Mouse (Mus musculus) left cerebral cortex, adult 18-20 months (tissue): ENCODE data around the gene Taok2. TPM values are rescaled to one million over a fixed set of nuclear protein-coding genes. Genes with fewer than 3 reads are reported as not detected.
"Not testable (repeated sequence)": the region's sequence is repeated elsewhere in the genome, so short reads cannot be mapped to it uniquely, and the experiment has no call there.

ENCODE experiments used
- DNase-seq, 2 experiments: peaks; one replicate each; pipeline ENCODE4 v3.0.0; 2021 to 2022; ENCODE audit warnings: low spot score in 2 of 2, mixed read lengths in 1 of 2
- long read RNA-seq, 2 experiments: library from polyadenylated mRNA; stranded (forward); transcript quantifications; one replicate each; pipeline ENCODE4 v2.0.0; 2021
- total RNA-seq, 2 experiments: library from RNA; stranded (reverse); gene quantifications; 2 replicates each; pipeline ENCODE4 v1.2.3; 2021

Taok2 gene
- 100 to 1,000 TPM; 150 to 163 TPM for total RNA-seq
- long read RNA-seq, experiment 1, full-length matches to known transcripts = 18 of 44 reads
- long read RNA-seq, experiment 1, partial matches to known transcripts = 13 of 44 reads
- long read RNA-seq, experiment 1, other reads (novel, unspliced or antisense) = 13 of 44 reads
- long read RNA-seq, experiment 2, full-length matches to known transcripts = 10 of 23 reads
- long read RNA-seq, experiment 2, partial matches to known transcripts = 8 of 23 reads
- long read RNA-seq, experiment 2, other reads (novel, unspliced or antisense) = 5 of 23 reads

DNA sequence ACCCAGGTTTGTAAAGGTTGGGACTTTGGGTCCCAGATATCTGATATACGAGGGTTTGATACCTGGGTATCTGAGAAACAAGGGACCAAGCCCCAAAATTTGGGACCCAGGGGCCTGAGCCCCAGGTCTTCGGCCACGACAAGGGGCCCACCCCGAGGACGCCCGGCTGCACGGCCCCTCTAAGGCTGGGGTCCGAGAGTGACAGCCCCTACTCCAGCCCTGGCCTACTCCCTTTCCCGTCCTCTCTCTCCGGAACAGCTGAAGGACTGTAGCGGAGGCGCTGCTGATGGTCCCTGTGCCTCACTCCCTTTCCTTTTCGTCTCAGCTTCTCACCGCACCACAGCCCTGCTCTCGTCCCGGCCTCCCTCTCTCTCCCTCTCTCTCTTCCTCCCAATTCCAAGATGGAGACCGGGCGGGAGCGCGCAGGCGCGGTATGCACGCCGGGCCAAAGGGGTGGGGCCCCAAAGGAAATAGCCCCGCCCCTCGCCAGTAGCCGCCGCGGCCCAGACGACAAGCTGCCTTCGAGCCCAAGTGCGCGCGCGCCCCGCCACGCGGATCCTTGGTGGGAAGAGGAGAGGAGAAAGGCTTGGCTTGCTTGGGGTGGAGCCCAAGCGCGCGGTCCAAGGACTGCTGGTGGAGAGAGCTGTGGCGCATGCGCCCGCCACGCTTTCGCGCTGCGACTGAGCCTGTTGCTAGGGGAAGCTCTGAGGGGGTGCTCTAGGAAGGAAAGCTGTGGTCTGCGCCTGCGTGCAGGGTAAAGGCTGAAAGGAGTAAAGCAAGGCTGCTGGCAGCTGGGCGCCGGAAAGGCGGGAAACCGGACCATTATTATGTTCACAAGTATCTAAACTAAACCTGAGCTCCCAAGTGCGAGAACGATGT is at the start of gene Taok2:
Taok2 (minus strand) TSS at position 418 of the 879 bp plus-strand sequence.
- DNase-seq = peak; percentile 98 to 99

DNA sequence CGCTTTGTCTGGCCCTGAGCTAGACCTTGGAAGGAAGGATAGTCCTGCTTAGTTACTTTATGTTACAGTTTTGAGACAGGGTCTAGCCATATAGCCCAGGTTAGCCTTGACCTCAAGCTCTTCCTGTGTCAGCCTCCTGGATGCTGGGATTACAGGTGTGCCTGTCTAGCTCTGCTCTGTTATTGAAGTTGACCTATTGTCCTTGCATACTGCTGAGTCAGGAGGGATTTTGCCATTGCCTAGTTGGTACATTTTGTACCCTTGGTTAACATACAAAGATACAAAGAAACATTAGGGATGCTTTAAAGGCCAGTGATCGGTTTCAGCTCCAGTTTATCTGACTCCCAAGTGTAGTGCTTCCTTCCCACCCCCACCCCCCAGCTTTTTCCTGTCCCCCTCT is 48.1 kb upstream of the Taok2 start:
- no peak for DNase-seq

DNA sequence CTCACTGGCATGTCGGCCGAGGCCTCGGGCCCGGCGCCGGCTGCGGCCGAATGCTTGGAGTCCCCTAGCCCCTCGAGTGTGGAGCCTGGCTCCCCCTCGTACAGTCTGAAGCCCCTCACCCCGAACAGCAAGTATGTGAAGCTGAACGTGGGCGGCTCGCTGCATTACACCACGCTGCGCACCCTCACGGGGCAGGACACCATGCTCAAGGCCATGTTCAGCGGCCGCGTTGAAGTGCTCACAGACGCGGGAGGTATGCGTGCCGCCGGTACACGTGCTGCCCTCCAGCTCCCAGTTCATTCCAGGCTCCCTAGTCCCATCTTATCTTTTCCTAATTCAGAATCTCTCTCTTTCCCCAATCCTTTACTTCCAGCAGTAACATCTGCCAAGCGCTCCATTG is 44.5 kb upstream of the Taok2 start:
- no peak for DNase-seq

DNA sequence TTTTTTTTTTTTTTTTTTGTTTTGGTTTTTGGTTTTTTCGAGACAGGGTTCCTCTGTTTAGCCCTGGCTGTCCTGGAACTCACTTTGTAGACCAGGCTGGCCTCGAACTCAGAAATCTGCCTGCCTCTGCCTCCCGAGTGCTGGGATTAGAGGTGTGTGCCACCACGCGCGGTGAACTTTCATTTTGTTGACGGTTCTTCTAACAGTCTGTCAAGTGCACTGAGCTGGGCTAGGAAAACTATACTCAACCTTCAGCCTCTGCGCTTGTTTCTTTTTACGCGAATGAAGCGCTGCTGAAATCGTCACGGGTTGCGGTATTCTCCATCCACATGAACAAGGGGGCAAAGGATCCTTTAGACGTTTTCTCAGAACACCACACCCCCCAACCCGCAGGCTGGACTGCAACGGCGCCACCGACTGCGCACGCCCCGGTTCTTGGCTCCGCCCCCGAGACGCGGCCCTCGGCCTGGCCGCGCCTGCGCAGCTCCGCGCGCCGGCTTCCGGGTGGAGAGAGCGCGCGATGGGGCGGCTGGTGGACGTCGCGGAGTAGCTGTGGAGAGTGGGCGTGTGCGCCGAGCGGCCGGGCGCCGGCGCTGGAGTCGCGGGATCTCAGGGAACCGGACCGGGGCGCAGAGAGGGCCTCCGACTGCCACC is 44.0 kb upstream of the Taok2 start, which contains the start of gene Kctd13:
Kctd13 (plus strand) TSS at position 496 of the 654 bp plus-strand sequence.
- DNase-seq = peak; percentile 90 to 95

DNA sequence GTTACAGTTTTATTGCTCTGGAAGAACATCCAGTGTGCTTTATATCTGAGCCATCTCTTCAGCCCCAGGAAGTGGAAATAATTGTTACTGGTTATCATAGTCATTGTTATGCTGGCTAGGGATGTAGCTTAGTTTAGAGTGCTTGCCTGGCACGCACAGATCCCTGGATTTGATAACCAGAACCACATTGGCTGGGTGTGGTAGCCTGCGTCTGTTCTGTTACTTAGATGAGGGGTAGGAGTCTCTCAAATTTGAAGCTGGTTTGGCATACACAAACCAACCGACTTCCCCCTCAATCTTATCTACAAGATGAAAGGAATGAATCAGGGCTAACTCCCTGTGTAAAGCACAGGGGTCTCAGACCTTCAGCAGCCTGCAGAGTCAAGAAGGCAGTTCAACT is 41.8 kb upstream of the Taok2 start:
- no peak for DNase-seq

DNA sequence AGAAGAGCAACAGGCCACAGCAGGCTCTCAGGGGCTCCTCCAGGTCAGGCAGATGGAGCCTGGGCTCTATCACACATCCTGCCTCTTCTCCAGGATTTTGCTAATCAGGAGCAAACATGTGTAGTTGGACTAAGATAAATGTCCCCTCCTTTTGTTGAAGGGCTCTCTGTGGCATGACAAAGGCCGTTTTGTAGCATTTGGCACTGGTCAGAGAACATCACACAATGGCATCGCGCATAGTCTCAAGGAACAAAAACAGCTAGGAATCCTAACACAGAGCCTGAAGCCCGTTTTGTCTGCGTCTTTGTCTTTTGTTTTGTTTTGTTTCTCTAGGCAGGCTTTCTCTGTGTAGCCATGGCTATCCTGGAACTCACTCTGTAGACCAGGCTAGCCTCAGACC is 39.5 kb upstream of the Taok2 start:
- DNase-seq = no peak

DNA sequence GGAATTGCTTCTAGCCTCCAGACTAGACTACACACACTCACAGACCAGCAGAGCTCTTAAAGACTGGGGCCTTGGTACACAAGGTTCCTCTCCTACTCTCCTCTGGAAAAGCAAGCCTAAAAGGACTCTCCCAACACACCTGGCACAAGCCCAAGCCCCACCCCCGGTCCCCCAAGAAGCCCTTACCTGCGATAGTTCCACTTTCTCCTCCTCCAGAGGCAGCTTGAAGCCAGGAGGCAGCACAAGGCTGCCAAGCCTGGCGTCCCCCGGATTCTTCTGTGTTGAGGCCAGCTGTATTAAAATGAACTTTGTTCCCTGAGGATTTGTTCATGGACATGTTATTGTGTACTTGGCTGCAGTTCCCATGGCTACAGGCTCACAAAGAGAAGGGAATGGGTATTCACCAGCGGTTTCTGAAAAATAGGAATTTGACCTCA is 38.1 kb upstream of the Taok2 start, which contains the start of gene Tmem219:
Tmem219 (minus strand) TSS at position 294 of the 437 bp plus-strand sequence.
- no peak for DNase-seq

DNA sequence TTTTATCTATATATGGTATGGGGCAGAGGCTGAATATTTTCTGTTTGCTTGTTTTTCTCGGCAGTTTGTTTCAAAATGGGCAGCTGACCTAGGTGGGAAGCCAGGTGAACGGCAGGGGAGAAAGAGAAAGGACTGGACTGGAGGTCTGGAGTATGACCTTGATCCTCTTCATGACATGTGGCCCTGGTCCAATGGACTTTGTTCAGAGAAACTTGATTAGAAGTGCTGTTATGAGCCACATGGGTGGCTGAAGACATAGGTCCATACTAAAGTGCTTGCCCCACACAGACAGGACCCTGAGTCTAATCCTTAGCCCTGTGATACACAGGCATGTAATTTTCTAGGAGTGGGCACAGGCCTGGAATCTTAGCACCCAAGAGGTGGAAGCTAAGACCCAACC is 37.1 kb upstream of the Taok2 start:
- no peak for DNase-seq

DNA sequence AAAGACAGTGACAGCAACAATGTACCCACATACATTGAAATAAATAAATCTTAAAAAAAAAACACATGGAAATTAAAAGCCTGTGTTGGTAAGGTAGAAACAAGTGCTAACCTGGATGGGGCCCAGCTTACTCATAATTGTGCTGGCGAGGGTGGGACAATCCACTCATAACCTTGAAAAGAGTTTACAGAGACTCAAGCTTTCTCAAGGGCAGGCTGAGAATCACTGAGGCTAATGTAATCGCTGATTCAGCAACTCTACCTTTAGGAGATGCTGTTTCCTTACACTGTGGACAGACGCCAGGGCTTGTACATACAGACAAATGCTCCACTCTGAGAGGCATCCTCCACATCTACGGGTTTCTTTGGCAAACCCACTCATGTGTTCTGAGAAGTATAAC is 35.5 kb upstream of the Taok2 start:
- DNase-seq = no peak

DNA sequence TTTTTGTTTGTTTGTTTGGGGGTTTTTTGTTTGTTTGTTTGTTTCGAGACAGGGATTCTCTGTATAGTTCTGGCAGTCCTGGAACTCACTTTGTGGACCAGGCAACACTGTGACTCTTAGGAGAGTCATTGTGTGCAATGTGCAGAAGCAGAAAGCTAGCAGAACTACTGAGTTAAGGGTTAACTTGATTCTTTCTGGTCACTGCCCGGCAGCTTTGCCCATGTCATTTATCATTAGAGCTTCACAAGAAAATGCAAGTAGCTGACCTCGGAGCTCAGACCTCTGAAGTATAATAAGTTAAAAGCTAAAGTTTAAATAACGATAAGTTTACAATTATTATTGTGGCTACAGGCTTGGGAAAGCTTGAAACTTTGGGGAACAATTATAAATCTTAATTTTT is 33.9 kb upstream of the Taok2 start:
- not testable (repeated sequence) for DNase-seq

DNA sequence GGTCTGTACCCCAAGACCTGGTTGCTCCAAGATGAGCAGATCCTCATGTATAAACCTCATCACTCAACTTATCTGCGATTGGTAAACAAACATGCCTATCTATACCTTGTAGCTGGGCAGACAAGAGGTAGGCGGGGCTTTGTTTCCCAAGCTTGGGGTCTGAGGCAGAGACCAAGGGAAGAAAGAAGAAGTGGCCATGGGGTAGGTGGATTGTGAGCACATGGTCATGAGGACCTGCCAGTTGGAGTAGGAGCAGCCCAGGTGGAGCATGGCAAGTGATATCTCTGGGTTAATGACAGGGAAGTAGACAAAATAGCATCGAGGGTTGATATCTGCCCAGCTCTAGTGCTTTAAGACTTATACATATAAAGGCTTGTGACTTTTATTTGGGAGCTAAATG is 30.3 kb upstream of the Taok2 start:
- DNase-seq = no peak

DNA sequence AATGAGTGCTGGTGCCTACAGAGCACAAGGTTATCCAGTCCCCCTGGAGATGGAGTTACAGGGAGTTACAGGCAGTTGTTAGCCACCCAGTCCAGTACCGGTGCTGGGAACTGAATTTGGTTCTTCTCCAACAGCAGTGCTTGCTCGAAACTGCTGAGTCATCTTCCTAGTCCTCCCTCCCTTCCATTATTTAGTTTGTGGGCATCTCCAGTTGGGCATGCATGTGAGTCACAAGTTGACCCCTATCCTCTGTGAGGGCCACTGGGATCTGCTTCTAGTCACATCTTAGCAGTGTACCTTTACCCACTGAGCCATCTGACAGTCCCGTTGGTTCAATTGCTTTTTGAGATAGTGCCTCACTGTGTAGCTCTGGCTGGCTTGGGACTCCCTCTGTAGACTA is 21.1 kb upstream of the Taok2 start:
- DNase-seq = no peak

DNA sequence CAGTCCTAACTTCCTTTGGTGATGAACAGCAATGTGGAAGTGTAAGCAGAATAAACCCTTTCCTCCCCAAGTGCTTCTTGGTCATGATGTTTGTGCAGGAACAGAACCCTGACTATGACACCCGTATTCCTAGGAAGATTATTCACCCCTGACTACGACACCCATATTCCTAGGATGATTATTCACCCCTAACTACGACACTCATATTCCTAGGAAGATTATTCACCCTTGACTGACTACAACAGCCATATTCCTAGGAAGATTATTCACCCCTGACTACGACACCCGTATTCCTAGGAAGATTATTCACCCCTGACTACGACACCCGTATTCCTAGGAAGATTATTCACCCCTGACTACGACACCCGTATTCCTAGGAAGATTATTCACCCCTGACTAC is 15.3 kb upstream of the Taok2 start:
- DNase-seq = not testable (repeated sequence)

DNA sequence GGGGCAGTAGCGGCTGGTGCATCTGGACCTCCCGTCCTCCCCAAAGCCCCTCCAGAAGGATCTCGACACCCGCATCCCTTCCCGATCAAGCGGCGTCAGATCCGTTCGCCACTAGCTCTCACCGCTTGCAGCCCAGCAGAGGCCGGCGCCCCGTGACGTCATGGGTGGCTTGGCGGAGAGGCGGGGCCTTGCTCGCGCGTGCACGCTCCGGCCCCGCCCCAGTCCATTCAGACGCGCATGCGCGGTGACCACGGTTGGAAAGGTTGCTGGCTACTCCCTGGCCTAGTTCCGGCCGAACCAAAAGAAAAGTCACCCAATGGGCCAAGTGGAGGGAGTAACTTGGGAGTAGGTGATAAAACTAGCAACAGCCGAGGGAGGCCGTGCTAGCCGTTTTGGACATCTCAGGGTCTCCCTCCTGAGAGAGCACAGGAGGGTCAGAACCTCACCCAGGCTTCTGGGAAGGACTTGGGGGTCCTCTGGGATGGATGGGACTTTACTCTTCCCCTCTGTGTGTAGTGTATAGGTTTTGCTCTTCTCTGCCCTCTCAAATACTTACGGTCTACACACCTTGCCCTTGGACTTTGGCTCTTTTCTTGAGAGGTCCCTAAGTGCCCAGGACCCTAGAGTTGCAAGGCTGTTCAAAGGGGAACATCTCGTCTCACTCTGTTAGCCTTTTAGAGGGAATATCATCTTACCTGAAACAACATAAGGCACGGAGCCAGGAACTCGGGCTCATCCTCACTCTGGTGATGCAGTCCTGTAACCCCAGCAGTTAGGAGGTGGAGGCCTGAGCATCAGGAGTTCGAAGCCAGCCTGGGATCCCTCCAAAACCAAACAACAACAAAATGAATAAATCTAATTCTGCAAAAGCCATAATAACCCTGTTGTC is 13.8 kb upstream of the Taok2 start:
- peak; percentile 98 to 99 for DNase-seq

DNA sequence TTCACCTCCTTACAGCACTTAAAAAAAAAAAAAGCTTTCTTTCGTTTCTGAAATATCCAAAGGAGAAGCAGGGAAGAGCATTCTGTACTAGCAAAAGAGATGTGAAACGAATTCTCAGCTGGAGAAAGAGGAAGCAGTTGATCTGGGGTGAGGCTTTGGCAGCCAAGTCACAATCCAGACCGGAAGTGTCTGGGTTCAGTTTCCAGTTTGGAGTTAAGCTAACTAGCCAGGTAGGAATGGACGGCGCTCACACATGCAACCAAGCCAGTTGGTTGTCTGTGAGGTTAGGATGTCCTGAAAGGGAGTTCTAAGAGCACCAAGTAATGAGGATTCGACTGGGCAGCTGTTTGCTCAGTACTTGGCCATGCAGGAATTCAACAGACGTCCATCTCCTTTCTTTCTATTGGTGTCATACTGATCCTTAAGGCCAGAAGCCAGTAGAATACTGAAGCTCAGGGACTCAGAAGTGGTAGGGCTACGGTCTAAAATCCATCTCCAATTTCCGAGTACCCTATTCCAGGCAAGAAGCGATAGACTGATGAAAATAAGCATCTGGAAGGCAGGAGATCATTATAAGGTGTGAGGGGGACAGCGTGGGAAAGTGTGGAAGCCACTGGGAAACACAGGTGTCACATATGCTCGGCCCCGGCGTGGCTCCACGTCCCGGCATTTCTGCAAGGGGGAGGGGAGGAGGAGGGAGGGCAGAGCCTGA is 13.0 kb upstream of the Taok2 start:
- no peak for DNase-seq

DNA sequence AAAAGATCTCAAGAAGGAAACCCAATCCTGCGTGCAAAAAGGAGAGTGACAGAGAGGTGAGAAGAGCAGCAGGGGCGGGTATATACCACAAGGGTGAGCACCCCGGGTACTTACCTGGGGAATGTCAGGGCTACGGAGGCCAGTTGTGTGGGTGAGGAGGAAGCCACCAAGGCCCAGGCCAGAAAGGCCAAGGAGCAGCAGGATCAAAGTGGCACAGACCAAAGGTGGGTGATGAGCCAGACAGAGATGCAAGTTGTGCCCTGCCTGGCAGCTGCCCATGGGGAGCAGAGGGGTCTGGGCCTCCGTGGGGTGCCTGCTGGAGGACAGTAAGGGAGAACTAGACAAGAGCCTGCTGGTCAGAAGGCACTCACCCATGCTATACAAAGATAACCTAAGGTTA is 12.4 kb upstream of the Taok2 start:
- DNase-seq = no peak

DNA sequence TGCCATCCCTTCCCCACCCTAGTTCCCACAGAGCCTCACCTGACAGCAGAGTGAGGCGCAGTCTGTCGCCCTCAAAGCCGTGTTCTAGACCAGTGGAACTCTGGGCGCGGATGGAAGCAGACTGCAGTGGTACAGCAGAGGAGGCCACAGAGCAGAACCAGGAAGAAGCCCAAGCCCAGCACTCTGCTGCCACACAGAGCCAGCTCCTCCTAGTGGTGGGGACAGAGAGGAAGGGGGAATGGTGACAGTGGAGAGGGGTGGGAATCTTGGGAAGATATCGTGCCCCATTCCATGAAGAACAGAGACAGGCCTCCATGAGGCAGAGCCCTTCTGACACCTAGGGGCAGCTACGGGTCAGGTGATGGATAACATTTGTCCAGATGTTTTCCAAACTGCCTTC is 4.3 kb upstream of the Taok2 start:
- no peak for DNase-seq

DNA sequence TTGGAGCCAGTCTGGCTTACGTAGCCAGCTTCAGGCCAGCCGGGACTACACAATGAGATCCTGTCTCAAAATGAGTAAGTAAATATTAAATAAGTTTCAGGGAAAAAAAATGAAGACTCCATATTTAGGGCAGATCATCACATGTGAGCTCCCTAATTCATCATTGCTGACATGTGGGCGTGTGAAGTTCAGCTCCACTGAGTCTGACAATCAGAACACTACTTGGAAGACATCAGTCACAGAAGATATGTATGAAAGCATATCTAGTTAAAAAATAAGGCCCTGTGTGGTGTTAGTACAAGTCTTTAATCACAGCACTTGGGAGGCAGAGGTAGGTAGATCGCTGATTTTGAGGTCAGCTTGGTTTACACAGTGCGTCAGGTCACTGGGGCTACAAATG is 2.8 kb upstream of the Taok2 start:
- DNase-seq = no peak

DNA sequence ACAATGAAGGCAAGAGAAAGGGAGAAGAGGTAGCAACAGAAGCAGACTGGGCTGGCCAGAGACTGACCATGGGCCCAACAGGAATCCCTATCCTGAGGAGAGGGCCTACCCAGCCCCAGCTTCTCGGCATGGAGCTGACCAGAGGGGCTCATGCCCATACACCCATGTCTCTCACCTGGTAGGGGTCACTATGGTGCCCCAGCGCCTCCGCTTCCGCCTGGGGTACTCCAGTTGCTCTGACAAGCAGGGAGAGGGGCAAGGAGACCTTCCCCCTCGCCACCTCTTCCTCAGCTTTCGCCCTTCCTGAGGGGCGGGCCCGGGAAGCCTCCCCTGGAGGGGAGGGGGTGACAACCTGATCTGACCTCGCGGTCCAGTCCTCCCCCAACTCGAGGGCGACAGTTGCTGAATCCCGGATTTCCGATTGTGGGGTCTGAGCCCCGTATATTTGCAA is 747 bp downstream of the Taok2 start:
- no peak for DNase-seq

DNA sequence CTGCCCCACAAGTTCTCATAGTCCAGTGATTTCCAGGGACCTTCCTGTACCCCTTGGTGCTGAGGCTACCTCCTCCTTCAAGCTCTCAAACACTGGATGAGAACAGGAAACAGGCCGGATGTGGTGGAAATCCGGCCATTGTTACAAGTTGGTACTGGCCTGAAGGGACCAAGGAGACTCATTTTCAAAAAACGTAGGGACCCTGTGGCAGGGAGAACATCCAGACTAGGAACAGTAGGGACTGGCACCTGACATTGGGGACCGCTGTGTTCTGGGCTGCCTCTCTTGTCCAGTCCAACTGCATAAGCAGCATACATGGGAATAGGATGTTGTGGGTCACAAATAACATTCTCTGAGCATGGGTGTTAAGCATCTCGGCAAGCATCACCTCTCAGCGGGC is 3.5 kb downstream of the Taok2 start:
- DNase-seq = no peak
